Mouse (Mus musculus) spleen, adult 2 months (tissue): ENCODE measurements around the gene Katnb1.

Experiments used
- CTCF ChIP-seq: fragments of 200-500 bp; IDR thresholded peaks from 2 replicates; pipeline ENCODE4 v1.5.1; 2011; ENCODE audit warnings: mild to moderate bottlenecking, inconsistent platforms; ENCODE audit not compliant: insufficient read depth, insufficient read length, insufficient replicate concordance; ENCODE audit errors: extremely low read depth
- POLR2A ChIP-seq: fragments of 200-500 bp; IDR thresholded peaks from 2 replicates; pipeline ENCODE4 v1.6.1; 2011; ENCODE audit warnings: low read depth, low read length, inconsistent platforms

- no peak for TF ChIP-seq CTCF
- TF ChIP-seq POLR2A: no peak
Observed at GRCm38 (mm10) chr8:95141026-95141425, 60.0 kb downstream of the Katnb1 start.
